Mouse (Mus musculus) kidney, adult 2 months (tissue): Measurements from ENCODE around the gene Vsir.

Source experiments
- CTCF ChIP-seq: fragments of 200-500 bp; conservative IDR thresholded peaks from 2 replicates; pipeline ENCODE4 v1.5.1; 2011; ENCODE audit warnings: low read depth, mild to moderate bottlenecking, control low read depth, low read length, moderate library complexity, mixed read lengths; ENCODE audit not compliant: insufficient read depth, insufficient read length
- POLR2A ChIP-seq: fragments of 200-500 bp; IDR thresholded peaks from one replicate; pipeline ENCODE4 v1.6.1; 2011; ENCODE audit warnings: low read depth, low read length, control low read depth

- TF ChIP-seq CTCF: no peak
- TF ChIP-seq POLR2A: no peak
These were observed 33.0 kb upstream of the Vsir start for GRCm38 (mm10) chr10:60313606-60314005.
